Mouse (Mus musculus) forelimb bud, embryonic 11.5 days (tissue): ENCODE results near the gene Dnajc11.

Experiments used
- DNase-seq: peaks from one replicate; pipeline ENCODE4 v3.0.0-alpha.2; 2012; ENCODE audit warnings: low read depth, low spot score

Dnajc11 gene

GRCm38 (mm10) chr4:151932576-151933504 is 651 bp upstream of the Dnajc11 start:
- DNase-seq = no peak

GRCm38 (mm10) chr4:151934215-151934572 is 703 bp downstream of the Dnajc11 start:
- DNase-seq = no peak

GRCm38 (mm10) chr4:151937441-151937840 is 4.0 kb downstream of the Dnajc11 start:
- no peak for DNase-seq

GRCm38 (mm10) chr4:151938089-151938488 is 4.6 kb downstream of the Dnajc11 start:
- no peak for DNase-seq

- no peak for DNase-seq
These were observed 12.7 kb downstream of the Dnajc11 start for GRCm38 (mm10) chr4:151946211-151946610.

GRCm38 (mm10) chr4:151948497-151949471 is 15.3 kb downstream of the Dnajc11 start:
- no peak for DNase-seq

- no peak for DNase-seq
These were observed 19.7 kb downstream of the Dnajc11 start for GRCm38 (mm10) chr4:151953209-151953608.

GRCm38 (mm10) chr4:151955791-151956190 is 22.3 kb downstream of the Dnajc11 start:
- DNase-seq = no peak

- no peak for DNase-seq
These were observed 24.3 kb downstream of the Dnajc11 start for GRCm38 (mm10) chr4:151957584-151958315.

GRCm38 (mm10) chr4:151959849-151960512 is 26.5 kb downstream of the Dnajc11 start:
- no peak for DNase-seq

GRCm38 (mm10) chr4:151960513-151960854 is 27.0 kb downstream of the Dnajc11 start:
- DNase-seq = no peak

GRCm38 (mm10) chr4:151962817-151963216 is 29.3 kb downstream of the Dnajc11 start:
- no peak for DNase-seq

GRCm38 (mm10) chr4:151968204-151968921 is 34.9 kb downstream of the Dnajc11 start:
- DNase-seq = no peak

GRCm38 (mm10) chr4:151972221-151972967 is 38.9 kb downstream of the Dnajc11 start:
- peak; percentile 59 for DNase-seq

GRCm38 (mm10) chr4:151975441-151975840 is 42.0 kb downstream of the Dnajc11 start:
- DNase-seq = peak; percentile 52

- DNase-seq = peak; percentile 69
These were observed 44.3 kb downstream of the Dnajc11 start for GRCm38 (mm10) chr4:151977748-151978147.

- DNase-seq = no peak
These were observed 47.2 kb downstream of the Dnajc11 start for GRCm38 (mm10) chr4:151980699-151981098.

- DNase-seq = peak; percentile 76
These were observed 47.9 kb downstream of the Dnajc11 start for GRCm38 (mm10) chr4:151981363-151981762.

- no peak for DNase-seq
These were observed 49.6 kb downstream of the Dnajc11 start for GRCm38 (mm10) chr4:151983043-151983442.

- no peak for DNase-seq
These were observed 50.1 kb downstream of the Dnajc11 start for GRCm38 (mm10) chr4:151983560-151983959.
